Mouse (Mus musculus) layer of hippocampus, postnatal 25 days (tissue): Measurements from ENCODE around the gene Cdk10. TPM values are rescaled to one million over a fixed set of nuclear protein-coding genes. Genes with fewer than 3 reads are reported as not detected.
A peak's percentile ranks its signal among the peaks of the same experiment; 100 is the strongest.
"Not testable (repeated sequence)": the region's sequence is repeated elsewhere in the genome, so short reads cannot be mapped to it uniquely, and the experiment has no call there.

Source experiments
- DNase-seq, 2 experiments: peaks; one replicate each; pipeline ENCODE4 v3.0.0; 2022; ENCODE audit warnings: mixed read lengths in 2 of 2, low spot score in 1 of 2; ENCODE audit errors: extremely low spot score in 1 of 2
- total RNA-seq, 2 experiments: library from RNA; stranded (reverse); gene quantifications; 2 replicates each; pipeline ENCODE4 v1.2.3; 2021

The Cdk10 gene
- 10 to 100 TPM; 77.3 to 94.0 TPM for total RNA-seq

DNA sequence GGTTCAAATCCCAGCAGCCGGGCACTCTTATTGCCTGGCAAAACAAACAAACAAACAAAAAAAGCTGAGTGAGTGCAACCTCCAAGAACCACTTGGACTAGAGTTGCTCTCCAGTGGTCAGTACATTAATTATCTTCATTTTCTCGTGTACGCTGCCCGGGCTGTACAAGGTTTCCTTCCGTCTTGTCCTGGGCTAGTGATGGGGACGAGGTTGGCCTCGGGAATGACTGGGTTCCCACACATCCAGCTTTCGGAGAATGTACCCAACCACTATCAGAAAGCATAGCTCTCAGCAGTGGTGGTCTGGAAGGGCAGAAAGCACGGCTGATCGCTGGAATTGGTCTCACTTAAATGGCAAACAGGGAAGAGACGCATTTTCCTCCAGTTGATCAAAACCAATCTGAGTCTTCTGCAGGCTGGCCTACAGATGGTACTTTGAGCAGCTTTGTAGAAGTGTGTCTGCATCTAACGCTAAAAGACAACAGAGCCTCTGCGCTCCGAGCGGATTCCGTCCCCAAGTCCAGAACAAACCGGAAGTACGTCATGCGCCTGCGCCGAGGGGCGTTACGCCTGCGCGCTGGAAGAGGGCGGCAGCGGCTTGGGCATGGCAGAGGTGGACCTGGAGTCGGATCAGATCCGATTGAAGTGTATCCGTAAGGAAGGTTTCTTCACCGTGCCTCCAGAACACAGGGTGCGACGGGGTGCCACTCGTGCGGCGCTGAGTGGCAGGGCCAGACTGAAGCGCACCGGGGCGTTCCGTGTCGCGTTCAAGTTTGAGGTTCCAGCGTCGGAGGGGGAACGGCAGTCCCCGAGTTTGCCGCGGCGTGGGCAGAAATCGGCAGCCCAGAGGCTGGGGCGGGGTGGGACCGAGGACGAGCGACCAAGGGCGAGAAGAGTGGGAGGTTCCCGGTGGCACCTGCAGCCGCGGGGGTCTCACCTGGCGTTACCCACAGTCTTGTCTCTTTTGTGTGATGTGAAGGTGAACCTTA, at the start of gene Cdk10:
Gene Cdk10, plus strand, starts transcription at position 565 of the 989 bp plus-strand sequence.
- DNase-seq, result peak; percentile 92 to 95

DNA sequence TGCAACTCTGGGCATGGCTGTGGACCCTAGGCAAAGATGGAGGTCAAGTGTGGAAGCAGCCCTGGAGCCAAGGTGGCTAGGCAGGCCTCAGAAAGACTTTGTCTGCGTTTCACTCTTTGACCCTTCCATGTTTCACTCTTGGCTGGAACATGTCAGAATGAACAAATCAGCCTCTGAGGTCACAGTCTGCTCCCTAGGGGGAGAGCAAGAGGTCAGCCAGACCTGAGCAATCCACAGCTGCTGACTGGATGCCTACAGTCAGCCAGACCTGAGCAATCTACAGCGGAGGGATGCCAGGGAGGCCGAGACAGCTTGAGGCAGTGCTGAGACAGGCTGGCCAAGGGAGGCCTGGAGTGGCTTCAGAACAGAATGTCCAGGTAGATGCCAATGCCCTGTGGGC, 43.3 kb upstream of the Cdk10 start:
- DNase-seq, result no peak

DNA sequence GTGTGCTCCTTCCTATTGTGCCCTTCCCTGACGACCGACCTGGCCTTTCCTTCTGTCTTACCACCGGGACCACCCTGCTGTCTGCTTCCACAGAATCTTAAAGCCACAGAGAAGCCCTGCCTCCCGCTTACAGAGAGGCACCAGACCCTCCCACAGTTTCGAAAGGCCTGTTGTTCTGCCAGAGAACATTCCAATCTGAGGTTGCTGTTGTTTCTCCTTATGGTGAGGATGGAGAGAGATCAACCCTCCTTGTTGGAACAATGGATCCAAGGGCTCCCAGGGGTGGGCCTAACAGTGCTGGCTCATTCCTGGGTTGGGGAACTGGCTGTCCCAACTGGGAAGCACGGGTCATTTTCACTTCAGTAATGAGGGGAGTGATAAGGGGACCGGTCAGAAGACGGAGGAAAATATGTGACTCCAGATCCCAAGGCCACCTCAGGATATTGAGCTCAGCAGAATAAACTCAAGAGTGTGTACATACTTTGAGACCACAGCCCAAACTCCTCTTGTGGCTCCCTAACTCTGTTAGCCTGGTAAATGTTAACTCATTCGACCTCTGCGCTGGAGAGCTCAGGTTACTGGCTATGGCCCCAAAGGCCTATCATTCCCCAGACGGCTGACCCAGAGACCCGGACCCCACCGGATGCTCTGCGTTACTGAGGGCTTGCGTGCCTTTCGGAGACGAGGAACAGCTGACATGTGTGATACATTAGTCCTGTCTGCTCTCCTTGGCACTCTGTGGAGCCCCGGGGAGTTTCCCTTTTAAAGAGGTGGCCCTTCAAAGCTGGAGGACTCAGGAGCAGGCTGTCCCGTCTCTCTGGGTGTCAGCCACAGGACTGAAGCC, 38.9 kb upstream of the Cdk10 start, which contains the start of gene Dpep1:
Gene Dpep1, plus strand, starts transcription at position 677 of the 844 bp plus-strand sequence.
- DNase-seq, result no peak

DNA sequence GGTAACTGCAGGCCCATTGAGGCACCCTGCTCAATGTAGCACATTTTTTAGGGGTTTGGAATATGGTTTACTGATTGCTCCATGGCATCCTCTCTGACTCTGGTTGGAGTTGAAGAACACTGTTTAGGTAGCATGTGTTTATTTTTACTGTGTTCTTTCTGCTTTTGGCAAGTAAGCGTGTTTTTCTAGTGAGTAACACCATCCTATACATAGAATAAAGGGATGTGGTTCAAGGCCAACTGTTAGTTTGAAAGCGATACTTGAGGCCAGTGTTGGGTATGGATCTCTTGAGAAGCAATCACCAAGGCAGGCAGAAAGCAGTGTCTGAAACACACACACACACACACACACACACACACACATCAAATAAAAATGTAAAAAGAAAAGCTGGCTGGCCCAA, 36.6 kb upstream of the Cdk10 start:
- no peak for DNase-seq

DNA sequence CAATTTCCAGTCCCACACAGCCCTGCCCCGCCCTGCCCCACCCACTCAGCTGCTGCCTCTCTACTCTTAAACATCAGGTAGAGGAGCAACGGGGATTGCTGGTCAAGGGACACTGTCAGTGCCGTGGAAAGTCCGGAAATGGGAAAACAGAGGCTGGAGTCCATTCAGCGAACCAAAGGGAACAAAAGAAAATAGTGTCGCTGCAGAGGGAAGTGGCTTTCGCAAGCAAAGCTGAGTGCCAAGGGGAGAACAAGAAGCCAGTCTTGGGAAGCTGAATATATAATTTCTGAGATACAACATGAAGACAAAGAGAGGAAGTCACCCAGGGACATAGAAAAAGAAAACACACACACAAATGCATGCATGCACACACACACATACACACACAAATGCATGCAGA, 35.8 kb upstream of the Cdk10 start:
- no peak for DNase-seq

DNA sequence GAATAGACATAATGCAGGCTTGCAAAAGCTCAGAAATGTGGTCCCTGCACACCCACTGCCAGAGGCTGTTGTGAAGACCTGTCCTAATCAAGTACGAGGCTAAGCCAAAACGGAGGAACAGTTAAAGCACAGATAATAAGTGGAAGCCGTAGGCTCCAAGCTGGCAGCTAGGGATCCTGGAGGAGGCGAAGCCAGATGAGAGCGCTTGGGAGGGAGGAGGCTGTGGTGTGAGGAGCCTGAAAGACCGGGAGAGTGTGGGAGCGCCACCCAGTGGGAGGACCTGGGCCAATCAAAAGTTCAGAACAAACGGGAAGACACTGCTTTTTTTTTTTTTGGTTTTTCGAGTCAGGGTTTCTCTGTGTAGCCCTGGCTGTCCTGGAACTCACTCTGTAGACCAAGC, 34.0 kb upstream of the Cdk10 start:
- peak; percentile 59 to 83 for DNase-seq

DNA sequence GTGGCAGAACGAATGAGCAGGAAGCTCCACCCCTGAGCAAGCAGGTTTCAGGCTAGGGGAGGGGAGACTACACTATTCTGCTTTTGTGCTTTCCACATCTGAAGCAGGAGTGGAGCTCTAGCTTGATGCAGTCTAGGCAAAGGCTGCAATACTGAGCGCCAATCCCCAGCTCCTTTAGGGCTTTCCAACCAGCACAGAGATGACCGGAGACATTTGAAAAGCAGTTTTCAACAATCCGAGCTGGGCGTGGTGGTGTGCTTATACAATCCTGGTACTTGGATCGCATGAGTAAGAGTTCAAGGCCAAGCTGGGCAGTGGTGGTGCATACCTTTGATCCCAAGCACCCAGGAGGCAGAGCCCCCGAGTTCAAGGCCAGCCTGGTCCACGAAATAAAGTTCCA, 32.7 kb upstream of the Cdk10 start:
- no peak for DNase-seq

DNA sequence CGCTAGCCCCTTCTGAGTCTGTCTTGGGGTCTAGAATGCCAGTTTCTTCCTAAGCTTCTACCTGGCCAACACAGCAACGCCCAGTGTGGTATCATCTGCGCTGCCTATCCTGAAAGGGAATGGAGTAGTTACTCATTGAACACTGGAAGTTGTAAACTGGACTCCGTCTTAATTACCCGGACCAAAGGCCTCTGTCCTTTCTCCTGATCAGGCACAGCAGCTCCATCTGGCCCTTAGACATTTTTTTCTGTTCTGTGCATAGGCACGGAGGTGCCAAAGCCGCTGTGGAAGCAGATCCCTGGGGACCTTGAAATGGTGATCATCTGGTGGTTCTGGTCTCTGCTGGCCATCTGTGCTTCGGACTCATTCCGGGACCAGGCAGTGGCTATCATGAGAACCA, 30.9 kb upstream of the Cdk10 start:
- no peak for DNase-seq

DNA sequence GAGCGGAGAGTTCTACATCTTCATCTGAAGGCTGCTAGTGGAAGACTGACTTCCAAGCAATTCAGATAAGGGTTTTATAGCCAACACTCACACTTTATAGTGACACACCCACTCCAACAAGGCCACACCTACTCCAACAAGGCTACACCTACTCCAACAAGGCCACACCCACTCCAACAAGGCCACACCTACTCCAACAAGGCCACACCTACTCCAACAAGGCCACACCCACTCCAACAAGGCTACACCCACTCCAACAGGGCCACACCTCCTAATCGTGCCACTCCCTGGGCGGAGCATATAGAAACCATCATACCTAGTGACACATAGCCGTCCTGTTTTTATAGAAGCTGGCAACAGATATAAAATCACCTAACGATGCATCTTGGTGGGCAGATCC, 27.6 kb upstream of the Cdk10 start:
- DNase-seq, result not testable (repeated sequence)

DNA sequence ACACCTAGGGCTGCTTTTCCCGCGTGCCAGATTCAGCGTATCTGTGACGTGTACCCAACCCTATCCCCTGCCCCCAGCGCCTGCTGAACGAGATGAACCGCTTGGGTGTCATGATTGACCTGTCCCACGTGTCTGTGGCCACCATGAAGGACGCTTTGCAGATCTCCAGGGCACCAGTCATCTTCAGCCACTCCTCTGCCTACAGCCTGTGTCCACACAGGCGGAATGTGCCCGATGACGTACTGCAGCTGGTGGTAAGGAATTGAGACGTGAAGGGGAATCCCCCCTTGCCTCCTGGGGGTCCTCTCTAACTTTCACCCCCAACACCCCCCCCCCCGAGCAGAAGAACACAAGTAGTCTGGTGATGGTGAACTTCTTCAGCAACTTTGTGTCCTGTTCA, 24.8 kb upstream of the Cdk10 start:
- no peak for DNase-seq

DNA sequence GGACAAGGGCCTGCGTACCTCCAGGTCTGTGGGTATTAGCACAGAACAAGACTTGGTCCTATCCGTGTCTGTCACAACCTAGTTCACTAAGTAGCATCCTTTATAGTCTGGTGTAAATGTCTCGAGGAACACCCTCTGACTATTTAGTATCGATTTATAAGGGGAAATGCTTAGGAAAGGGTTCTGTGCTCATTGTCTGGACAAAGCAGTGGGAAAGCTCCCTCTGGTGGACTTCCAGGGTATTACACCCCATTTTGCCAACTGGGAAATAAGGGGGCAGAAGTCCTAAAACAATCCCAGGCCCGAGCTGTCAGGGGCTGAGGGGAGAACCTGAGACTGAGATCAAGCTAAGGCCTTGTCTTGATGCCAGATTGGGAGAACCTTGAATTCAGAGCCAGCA, 22.4 kb upstream of the Cdk10 start:
- DNase-seq, result peak; percentile 59 to 92

DNA sequence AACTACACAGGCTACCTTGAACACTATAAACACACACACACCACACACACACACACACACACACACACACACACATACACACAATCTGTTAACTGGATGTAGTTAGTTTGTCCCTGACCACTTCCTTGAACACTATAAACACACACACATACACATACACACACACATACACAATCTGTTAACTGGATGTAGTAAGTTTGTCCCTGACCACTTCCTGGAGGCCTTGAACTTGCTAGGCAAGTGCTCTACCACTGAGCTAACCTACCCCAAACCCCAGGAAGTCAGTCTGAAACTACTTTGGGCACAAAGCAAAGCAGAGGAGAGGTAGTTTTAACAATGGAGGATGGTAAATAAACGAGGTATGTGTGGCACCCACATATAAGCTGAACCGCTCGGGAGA, 21.1 kb upstream of the Cdk10 start:
- no peak for DNase-seq

DNA sequence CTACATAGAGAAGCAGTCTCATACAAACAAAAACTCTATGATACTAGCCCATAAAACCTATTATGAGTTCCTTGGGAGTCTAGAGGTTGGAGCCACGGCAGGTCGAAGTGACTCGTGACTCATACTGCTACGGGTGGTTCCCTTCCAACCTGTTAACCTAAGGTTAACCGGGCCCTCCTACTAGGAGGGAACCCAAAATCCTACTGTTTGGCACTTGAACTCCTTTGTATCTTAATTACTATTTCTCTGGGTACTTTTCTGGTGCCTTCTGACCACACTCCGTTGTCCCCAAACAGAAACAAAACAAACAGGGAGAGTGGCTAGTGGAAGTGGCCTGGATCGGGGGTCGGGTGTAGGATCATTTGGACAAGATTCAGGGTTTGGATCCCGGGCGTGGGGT, 12.8 kb upstream of the Cdk10 start:
- DNase-seq, result no peak

DNA sequence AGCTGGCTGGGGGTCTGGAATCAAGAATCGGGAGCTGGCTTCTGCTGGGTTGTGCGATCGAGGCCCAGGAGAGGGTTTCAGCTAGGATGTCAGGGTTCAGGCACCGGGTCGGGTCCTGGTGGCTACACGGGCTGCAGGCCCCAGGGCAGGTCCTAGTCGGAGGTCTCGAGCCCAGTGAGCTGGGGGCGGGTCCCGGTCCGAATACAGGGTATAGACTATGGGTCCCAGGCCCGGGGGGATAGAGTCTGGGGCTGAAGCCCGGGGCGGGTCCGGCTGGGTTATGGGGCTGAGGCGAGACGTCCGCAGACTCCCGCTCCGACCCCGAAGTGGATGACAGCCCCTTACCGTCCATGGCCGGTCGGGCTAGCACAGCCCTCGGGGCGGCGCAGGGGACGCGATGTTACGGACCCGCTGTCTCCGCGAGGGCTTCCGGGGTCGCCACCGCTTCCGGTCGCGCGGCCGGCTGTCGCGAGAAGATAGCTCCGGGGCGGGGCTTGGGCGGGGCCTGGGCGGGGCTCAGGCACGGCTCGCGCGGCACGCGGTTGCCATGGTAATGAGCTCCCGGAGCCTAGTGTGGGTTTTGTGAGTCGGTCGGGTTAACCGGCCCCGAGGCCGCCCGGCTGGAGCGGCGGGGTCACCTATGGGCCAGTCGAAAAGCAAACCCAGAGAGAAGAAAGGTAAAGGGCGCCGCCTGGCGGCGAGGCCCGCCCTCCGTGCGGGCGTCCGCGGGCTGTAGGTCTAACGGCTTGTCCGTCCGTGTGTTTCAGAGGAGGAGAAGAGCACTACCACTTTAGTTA, 12.1 kb upstream of the Cdk10 start, which contains the start of the genes Chmp1a and Spata33:
Gene Chmp1a, minus strand, starts transcription at position 443 of the 797 bp plus-strand sequence.
Gene Spata33, plus strand, starts transcription at position 512 of the 797 bp plus-strand sequence.
- peak; percentile 76 to 81 for DNase-seq

DNA sequence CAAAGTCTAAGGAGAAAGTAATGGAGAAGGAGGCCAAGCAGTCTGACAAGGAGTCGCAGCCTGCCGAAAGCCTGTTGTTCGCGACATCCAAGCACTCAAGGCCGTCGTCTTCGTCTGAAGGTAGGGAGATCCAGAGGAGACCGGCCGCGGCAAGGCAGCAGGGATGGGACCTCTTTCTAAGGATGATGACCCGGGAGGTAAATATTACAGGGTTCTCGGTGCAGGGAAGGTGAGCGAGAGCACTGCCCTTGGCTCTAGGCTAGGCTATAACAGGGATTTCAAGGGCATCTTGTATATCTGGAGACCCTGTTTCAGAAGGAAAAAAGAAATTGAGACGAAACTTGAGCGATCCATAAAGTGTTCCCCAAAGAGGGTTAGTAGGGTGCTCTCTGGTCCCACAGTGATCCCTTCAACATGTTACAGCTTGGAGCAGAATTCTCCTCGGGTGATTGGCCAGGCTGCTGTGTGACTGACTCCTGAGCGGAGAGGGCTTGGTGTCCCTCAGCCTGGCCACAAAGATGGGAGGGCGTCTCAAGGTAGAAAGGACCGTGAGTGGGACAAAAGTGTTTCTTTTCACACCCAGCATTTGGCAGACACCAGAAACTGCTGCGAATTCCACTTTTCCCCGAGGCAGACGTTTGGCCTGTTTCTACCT, 11.4 kb upstream of the Cdk10 start:
- no peak for DNase-seq

DNA sequence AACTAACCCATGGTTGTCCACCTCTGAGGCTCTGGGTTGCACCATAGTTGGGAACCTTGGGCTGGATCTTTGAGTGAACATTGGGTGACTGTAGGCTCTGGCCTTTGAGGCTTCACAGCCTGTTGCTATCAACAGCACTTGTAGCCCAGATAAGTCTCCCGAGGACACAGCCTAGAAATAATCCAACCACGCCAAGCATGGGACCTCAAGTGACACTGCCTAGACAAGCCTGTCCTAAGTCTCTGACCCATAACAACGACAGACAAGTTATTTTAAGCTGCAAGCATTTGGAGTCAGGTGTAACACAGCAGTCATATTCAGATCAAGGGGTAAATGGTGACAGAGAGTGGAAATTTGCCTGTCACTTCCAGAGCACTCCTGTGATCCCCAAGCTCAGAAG, 9.2 kb upstream of the Cdk10 start:
- no peak for DNase-seq

DNA sequence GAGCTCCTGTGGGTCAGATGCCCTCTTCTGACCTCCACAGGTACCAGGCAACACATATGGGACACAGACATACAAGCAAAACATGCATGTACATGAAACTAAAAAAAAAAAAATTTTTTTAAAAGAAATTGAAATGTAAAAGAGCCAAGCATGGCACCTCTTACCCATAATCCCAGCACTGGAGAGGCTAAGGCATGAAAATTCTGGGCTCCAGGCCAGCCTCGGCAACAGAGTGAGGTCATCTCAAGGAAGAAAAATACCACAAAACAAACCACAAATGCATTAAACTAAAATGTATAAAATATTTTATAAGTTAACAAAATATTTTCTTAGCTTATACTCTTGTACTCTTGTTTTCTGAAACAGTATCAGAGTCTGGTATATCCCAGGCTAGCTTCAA, 3.7 kb upstream of the Cdk10 start:
- no peak for DNase-seq

DNA sequence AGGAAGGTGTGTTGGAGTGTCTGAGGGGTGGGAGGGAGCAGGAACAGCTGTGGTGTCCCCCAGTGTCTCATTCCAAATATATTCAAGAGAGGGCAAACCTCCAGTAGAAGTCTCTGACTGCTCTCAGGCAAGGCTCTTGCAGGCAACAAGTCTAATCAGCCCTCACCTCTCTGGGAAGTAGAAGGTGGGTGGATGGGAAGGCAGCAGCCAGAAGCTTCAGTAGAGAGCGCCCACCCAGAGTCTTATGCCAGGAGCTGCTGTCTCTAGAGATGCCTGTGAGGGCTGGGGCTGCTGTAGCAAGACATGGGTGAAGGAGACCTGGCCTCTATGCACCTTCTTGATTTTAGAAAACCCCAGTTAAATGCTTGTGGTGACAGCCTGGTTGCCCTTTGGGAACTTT, 3.8 kb downstream of the Cdk10 start:
- DNase-seq, result no peak

DNA sequence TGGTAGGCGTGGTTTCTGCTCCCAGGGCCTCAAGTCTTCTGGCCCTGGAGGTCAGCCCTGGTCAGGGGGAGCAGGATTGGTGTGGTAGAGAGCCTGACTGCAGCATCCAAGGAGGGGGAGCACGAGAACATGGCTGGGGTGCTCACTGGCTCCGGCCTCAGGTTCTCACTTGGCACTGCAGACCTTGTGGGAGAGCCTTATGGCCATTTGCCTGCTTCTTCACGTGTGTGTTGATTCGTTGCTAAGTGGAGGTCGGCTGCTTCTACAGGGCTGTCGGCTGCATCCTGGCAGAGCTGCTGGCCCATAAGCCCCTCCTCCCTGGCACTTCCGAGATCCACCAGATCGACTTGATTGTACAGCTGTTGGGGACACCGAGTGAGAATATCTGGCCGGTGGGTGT, 5.7 kb downstream of the Cdk10 start:
- not testable (repeated sequence) for DNase-seq

DNA sequence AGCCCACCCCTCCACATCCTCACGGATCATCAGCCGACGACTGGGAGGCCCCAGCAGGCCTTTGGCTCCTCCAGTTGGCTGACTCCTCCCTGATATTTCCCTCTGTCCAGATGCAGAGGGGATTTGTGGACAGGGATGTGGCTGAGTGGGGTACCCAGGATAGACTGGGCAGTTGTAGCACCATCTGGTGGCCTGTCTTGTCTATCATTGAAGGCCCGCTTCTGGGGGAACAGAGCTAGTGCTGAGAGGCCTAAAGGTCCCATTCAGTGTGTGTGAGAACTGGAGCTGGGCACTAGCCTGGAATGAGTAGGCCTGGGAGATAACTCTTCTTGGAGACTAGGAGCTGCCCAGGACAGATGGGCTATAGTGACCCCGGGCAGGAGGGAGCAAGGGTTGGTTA, 7.1 kb downstream of the Cdk10 start:
- DNase-seq, result no peak
